Mouse (Mus musculus) natural killer cell, adult 2 months (primary cell): Measurements from ENCODE around the gene 4930562C15Rik.
"Not testable (repeated sequence)": the region's sequence is repeated elsewhere in the genome, so short reads cannot be mapped to it uniquely, and the experiment has no call there.

Experiments
- DNase-seq, 2 experiments: peaks; one replicate each; pipeline ENCODE4 v3.0.0; 2022; ENCODE audit warnings: low spot score in 2 of 2

Gene 4930562C15Rik

DNA sequence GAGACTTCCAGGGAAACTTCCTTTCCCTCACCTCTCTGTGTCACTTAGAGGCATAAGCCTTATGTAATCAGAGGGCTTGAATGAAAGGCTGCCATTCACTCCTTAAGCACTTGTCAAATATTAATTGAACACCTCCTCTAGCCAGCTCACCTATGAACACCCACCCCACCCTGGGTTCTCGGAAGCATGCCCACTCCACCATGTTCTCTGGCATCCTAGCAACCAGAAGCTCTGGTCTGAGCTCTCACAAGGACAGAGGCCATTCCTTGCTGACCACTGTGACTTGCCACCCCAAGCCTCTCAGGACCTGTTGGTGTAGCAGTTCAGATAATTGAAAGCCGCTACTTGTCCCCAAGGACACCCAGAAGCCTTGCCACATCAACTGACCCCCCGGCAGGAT is at the start of gene 4930562C15Rik:
TSS of gene 4930562C15Rik (plus strand) at position 226 of the 400 bp plus-strand sequence.
- no peak for DNase-seq

DNA sequence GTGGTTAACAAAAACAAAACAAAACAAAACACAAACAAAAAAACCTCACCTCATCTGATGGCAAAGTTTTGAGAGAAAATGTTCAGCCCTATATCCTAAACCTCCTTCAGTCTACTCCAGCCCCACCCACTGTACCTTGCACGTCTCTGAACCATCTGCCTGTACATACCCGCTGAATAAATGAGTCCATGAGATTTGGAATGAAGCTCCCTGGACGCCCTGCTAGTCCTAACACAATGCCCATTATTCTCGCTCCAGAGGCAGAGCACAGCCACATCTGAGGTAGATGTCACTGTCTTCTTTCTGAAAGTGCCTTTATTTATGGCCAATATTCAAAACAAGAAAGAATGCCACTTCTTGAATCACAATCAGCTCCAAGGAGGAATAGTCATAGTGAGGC is 49.5 kb upstream of the 4930562C15Rik start:
- DNase-seq, result no peak

DNA sequence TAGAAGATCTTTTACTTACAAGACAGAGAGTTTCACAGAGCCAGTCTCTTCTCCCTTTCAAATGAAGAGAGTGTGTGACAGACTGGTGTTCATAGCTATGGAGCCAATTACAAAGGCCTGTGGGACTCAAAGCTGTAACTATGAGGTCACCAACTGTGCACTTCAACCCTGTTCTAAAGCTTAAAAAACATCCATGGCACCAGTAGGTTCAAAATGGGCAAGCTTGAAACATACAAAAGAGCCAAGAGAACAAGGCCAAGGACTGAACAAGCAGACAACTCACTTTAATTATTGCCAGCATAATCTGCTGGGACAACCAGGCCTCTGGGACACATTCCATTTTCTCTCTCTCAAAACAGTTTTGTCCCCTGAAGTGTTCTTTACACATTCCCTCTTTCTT is 47.0 kb upstream of the 4930562C15Rik start:
- no peak for DNase-seq

DNA sequence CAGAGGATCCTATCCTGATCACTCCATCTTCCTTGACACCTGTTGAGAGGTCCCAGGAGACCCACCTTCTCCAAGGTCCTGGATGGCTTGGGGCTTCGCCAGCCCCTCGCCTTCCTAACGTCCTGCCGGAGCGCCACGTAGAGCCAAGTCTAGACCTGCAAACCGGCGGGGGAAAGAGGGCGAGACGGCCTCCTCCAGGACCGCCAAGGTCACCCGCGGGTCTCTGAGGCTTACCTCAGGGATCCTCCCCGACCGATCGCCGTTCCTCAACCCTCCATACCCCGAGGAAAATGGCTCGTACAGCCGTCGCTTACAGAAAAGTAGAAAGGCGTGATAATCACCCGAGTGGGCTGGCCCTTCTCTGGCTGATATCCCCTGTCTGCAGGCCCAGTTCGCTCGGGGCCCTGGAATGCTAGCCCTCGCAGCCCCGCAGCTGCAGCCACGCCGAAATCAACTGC is 45.9 kb upstream of the 4930562C15Rik start:
- no peak for DNase-seq

DNA sequence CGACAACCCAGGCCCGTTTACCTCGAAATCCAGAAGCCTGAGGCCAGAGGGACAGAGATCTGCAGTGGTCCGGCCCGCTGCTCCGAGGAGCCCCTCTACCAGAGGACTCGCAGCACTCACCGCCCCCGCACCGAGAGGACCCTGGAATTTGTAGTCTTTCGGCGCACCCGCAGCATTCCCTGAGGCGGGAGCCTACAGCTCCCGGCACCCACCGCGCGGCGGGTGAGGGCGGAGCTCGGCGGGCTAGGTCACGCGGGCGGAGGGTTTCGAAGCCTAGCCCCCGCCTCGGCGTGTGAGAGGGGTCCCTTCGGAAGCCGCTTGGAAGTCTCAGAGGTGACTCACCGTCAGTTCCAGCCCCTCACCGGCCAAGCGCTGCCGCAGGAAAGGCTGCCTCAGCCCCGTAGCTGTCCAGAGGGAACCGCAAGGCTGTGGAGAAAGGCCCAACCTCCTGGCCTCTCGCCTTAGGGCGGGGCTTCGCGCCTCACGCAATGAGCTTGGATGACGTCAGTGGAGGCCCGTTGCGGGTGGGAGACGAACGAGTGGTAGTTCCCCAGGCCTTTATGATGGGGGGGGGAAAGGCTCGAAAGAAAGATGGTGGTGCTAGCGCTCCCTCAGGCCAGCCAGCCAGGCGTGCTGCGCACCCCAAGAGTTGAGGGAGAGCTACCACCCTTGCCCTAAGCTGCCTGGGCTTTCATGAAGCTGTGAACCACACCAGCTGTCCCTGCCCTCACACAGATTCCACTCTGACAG is 45.2 kb upstream of the 4930562C15Rik start, which contains the start of gene Cdip1:
TSS of gene Cdip1 (minus strand) at position 483 of the 750 bp plus-strand sequence.
- DNase-seq, result peak; percentile 97 to 98

DNA sequence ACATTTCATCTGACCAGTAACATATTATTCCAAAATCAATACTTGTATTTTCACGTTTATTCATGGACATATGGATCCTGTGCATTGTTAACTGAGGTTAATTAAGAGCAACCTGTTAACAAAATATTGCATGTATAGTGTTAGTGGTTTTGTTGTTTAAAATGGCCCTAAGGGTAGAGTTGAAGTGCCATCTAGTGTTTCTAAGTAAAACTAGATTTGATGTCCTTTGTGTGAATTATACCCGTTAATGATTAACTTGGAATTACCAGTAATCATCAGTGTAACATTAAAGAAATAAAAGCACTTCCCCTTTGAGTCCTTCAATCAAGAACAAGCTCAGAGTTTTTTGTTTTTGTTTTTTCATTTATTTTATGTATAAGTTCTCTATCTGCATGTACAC is 43.9 kb upstream of the 4930562C15Rik start:
- no peak for DNase-seq

DNA sequence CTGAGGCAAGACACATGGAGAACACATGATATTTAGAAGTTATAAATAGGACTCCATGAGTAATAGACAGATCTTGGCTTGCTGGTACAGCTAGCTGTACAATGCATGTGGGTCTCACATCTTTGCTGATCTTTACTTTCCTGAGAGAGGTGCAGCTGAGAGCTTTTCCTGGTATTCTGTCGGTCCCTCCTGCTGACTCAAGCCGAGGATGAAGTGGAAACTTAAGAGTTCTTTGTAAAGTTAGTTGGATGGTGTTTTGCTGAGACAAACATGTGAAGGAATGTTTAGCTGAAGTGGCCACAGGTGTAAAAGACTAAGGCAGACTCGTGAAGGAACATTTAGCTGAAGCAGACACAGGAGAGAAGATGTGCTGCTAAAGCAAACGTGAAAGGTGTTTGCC is 38.6 kb upstream of the 4930562C15Rik start:
- no peak for DNase-seq

DNA sequence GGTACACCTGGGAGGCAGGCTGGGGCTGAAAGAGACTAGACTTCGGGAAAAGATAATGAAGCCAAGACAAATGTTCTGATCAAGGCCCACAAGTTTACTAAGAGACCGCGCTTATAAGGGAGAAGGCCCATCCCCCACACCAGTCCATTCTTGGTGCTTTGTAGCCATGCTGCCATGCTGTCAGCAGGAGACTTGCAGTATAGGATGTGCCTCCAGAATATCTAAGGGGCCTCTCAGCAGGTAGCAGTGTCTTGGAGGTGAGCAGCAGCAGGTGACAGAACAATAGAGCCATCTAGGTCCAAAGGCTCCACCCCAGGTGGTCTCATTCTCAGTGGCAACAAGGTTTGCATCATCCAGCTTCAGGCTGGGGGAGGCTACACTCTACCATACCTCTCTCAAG is 16.9 kb upstream of the 4930562C15Rik start:
- DNase-seq, result no peak

DNA sequence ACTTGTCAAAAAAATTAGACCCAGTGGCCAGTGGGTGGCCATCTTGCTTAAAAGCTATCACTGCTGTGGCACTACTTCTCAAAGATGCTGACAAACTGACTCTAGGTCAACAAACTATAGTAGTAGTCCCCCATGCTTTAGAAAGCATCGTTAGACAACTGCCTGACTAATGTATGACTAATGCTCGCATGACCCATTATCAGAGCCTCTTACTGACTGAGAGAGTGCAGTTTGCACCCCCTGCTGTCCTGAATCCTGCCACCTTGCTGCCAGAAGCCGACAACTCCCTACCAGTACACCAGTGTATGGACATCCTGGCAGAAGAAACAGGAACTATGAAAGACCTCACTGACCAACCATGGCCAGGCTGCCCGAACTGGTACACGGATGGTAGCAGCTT is 10.8 kb upstream of the 4930562C15Rik start:
- not testable (repeated sequence) for DNase-seq

DNA sequence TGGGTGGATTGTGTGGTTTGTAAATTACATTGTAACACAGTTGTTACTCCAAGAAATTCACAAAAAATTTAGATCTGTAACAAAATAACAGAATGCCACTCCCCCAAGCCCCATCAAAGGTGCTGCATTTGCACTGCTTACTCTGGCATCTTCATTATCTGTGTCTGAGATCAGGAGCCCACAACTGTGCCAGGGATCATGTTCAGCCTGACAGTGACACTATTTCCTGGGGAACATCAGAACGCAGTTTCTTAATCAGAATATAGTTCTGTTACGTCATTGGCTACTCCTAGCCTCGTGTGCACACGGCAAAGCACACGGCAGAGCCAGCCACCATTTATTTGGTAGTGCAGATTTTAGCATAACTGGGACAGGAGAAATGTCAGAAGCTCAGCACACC is 7.6 kb upstream of the 4930562C15Rik start:
- no peak for DNase-seq

DNA sequence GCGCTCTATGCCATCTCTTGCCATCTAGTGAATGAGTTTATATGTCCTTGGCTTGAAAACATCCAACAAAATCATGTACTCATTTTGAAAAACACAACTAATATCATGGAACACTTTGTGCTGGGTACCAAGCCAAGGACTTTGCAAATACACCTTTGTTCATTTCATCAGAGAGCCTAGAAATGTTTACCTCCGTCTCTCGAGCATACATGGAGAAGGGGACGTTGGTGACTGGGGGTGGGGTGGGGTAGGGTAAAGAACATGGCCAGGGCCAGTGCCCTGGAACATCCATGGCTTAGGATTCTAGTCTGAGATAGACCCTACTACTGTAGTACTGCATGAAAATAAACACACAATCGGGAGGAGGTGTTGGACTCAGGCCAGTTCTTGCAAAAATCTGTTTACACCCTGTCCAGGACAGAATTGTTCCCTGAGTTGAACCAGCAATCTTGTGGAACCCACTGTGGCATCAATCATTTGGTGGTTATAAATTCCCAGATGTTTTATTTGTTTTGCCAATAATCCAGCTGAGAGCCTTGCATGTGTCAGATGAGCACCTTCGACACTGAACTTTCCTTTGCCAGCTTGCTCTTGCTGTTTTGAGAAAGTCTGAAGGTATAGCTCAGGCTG is 5.8 kb upstream of the 4930562C15Rik start:
- DNase-seq, result no peak

DNA sequence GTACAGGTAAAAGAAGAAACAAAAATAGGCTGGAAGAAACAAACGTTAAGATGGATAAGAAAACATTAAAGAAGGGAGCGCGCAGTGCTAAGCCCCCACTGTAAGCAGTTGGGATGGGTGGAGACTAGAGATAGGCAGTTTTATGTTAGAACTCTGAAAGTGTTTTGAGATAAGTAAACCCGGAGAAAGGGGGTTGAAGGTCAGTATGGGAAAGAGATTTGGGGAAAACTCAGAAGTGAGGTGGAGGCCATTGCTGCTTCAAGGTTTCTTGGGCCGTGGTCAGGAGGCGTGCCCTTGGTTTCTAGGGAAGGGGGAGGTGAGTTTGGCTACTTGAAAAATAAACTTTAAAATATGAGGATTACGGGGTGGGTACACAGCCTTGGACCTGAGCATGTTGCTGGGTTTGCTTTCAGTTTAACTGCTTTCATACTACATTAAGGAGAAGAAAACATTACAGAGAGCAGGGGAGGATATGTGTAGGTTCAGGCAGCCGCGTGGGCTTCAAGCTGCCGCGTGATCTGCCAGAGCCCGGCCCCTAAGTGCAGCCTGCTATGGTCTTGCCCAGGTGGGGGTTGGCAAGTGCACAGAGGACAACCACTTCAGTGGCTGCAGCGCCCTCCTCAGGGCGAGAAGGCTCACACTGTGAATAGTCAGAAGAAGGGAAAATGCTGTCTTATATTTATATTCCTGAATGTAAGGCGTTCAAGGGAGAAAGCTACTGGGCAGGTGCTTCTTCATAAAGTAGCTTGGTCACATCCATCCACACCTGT is 3.4 kb upstream of the 4930562C15Rik start:
- peak in 1 of 2 experiments; percentile 8 for DNase-seq

DNA sequence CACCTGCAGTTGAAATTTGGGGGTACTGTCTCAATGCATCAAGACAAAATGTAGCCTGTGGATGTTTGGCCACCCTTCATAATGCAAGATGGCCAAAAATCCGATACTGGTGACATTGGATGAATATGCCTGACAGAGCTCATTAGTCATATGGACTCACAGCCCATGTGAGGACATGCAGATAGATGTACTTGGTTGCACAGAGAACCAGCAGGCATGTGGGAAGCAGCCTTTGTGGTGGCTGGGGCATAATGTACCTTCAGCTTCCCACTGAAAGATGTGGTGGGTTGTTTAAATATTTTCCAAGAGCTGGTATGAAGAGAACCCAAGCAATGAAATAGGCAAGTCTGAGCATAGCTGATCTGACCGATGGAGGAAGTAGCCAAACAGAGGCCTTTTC is 1.4 kb upstream of the 4930562C15Rik start:
- no peak for DNase-seq

DNA sequence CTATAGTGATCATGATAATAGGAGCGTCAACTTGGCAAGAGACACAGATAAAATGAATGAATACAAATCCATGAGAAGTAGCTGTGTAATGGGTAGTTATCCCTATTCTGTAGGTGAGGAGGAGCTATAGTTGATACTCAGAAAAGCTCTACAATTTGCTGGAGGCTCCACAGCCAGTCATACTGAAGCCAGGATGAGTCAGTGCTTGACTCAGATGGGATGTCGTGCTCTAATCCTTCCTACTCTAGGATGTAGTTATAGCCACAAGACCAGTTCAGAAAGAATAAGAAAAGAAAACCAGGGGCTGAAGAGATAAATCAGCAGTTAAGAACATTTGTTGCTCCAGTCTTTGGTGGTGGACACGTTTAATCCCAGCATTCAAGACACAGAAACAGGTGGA is 2.4 kb downstream of the 4930562C15Rik start:
- no peak for DNase-seq

DNA sequence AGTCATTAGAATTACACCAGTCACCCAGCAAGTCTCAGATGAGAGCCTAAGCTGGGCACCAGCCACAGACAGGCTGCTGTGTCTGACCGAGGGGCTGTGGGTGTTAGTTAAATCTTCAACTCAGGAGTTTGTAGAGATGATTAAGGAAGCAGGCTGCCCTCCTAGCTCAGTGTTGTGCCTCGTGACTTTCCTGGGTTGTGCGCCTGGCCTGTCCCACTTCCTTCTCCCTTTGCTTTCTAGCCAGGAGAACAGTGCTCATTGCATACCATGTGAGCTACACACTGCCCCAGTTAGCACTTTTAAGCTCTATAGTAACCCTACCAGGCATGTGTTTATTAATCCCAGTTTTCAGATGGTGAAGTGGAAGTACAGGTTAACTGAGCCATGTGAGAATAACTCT is 4.3 kb downstream of the 4930562C15Rik start:
- no peak for DNase-seq

DNA sequence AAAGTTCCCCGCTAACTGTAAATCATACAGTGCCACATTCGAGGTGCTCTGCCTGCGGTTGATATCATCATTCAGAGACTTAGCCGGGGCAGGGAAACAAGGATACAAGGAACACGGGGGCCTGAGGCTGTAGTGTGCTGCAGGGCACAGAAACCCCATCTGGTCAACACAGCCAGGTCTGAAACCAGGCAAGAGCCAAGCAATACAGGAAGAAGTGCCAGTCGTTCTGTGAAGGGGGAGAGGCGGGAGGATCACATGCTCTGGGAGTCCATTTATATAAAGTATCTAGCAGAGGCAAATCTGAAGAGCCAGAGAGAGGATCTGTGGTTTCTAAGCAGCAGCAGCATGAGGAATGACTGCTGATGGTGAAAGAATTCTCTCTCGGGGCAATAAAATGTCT is 5.0 kb downstream of the 4930562C15Rik start:
- no peak for DNase-seq

DNA sequence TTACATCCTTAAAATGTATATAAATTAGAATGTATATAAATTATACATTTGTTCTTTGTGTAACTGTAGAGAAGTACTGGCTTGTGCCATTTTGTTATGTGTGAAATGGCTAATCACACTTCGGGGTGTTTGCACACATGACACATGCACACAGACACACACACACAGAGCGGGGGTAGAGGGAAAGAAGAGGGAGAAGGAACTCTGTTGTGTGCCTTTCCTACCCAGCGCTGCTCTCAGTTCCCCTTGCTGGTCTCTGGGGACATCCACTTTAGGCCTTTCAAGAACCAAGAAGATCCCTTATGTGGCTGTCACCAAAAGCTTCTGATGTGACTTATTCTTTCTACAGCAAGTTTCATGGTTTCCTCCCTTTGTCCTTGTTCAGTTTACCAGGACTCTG is 11.8 kb downstream of the 4930562C15Rik start:
- DNase-seq, result peak in 1 of 2 experiments; percentile 62

DNA sequence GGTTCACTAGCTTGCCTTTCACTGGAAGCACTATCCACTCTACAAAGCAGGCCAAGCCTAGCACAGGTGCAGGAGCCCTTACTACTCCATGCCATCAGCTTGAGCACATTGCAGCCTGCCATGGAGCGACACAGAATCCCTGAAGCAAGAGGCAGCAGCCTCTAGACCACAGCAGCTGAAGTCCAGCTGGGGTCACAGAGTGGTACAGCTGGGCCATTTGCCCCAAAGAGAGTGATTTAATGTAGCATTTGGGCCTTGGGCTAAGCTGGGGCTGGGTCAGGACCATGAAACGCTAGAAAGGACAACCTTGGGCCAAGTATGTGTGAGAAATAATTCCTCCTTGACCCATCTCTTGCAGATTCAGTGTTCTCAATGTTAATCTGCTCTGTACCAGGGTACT is 12.9 kb downstream of the 4930562C15Rik start:
- DNase-seq, result no peak

DNA sequence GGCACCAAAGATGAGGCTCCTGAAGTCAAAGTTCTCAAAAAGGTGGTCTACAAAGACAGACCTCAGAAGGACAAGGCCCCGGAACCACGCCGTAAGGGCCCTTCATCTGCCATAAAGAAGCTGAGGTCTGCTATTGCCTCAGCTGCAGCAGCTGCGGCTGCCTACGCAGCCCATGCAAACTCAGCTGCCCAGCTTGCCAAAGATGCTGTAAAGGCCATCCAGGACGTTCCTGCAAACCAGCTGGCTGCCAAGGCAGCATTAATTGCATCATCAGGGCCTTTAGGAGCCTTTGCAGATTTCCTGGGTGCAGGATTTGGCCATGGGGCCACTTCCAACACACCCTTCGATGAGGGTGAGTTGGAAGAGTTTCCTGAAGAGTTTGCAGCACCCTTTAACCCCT is 15.1 kb downstream of the 4930562C15Rik start:
- no peak for DNase-seq

DNA sequence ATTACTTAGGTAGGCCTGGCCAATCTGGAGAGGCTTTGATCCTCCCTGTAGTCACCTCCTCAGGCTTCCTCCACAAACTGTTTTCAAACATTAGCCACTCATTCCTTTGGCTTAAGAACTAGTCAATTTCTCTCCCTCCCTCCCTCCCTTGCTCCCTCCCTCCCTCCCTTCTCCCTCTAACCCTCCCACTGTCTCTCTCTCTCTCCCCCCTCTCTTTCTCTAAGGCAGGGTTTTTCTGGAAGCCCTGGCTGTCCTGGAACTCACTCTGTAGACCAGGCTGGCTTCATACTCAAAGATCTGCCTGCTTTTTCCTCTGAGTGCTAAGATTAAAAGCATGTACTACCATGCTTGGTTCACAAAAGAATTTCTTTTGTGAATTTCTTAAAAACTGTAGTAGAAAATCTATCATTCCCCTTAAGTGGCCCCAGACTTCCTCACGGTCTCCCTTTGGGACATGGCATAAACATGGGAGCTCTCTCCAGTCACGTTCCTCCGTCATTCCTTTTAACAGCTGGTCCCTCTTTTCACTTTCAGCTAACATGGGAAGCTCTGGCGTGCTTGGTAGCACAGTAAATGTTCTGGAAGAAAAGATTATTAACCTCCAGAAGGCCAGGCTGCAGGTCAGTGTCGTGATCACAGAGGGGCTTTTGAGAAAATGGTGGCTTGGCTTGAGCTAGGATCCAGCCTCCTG is 15.9 kb downstream of the 4930562C15Rik start:
- DNase-seq, result no peak

DNA sequence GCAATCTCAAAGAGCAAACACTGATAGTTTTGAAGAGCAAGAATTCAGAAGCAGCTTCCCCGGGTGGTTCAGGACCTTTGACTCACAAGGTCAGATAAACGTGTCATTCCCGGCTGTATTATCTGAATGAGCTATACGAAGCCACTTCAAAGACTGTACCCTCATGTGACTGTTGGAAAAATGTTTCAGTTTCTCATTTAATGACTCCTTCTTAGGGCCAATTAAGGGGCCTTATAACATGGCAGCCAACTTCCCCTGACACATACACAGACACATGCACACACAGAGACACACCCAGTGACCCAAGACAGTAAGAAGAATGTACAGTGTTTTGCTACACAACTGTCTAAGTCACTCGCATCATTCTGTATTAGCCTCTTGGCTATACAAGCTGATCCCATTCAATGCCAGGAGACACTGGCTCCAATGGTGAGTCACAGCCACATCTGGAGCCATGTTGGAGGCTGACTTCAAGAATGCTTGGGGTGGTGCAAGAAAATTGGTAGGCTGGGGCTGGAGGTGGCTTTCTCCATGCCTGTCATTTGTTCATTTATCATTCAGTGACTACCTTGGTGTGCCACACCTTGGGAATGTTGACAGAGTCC is 19.9 kb downstream of the 4930562C15Rik start:
- no peak for DNase-seq

DNA sequence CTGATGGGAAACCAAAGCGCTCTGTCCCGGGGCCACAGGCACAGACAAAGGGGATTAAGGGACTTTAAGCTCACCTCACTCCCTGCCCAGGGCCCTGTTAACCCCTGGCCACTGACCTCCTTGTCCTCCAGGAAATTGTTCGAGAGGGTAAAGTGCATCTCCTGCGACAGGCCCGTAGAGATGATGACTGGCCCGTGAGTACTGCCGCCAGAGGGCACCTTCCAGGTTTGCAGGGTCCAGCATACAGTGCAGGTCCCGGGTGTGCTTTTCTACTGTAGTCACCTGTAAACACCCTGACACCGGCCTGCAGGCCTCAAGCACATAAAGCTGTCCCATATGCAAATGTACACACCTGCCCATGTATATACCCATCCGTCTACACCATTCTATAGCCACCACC is 26.2 kb downstream of the 4930562C15Rik start:
- no peak for DNase-seq
